Mouse (Mus musculus): ENCODE results near the gene Tpm1. TPM values are rescaled to one million over a fixed set of nuclear protein-coding genes. Genes with fewer than 3 reads are reported as not detected.
A peak's percentile ranks its signal among the peaks of the same experiment; 100 is the strongest.

Gene Tpm1
- polyA plus RNA-seq, 1 experiment from 2014 or later, result 385 TPM

DNA sequence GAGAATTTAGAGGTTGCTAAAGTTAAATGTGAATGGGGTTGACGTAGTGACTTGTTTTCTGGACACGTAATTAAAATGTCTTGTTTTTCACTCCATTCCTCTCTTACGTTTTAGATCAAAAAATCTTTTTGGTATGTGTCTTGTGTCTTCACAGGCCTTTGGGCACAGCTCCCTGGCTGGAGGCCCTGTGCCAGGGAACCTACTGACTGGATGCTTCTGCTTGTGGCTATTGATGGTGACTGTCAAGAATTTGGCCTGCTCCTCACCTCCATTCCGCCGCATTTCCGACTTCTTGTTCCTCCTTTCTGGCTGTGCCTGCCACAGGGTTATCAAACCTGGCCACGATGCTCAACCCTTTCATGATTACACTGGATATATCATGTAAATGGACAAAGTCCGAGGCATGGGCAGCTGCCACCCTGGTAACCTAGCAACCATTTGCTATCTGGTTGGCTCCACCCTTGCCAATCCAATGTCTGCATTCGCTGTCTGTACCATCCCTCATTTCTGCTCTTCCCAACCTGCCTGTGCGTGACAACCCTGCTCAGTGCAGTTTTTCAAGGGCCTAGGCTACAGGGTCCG is 44.0 kb downstream of the Tpm1 start:
- H3K4me3 ChIP-seq (ENCODE audit: low read depth, low read length), result no peak overlapping the region
- WGBS, result 82% methylated on average over 11 of the region's 11 CpGs

DNA sequence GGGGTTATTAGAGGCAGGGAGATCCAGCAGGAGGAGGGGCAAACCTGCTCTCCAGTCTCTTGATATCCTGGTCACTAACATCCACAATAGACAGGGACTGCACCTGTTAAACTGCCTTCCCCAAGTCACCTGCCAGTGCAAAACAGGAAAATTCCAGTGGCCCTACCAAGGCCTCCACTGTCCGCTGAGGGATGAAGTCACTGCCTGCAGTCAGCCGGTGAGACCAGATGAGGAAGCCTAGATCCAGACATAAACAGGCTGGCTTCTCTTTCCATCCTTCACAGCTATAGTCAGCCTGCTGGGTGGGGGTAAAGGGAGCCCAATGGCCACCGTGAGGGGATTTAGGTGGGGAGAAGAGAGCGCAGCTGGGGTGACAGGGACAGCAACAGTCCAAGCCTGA is 45.5 kb downstream of the Tpm1 start:
- Histone ChIP-seq H3K4me3 (ENCODE audit: low read depth, low read length) (no peak overlapping the region), H3K4me1 (replicated peaks; ENCODE audit: control insufficient read depth, insufficient read depth, low read length) (no peaks in the 10 kb centered on the region), H3K27ac (ENCODE audit: low read depth, low read length) (no peak overlapping the region), H3K9ac (ENCODE audit: low read depth, low read length) (no peak overlapping the region), H3K9me3 (ENCODE audit: control insufficient read depth, low read length) (no peaks in the 10 kb centered on the region), H3K27me3 (ENCODE audit: control insufficient read depth, insufficient read depth, low read length) (no peaks in the 10 kb centered on the region), H3K36me3 (ENCODE audit: control insufficient read depth, insufficient read depth, low read length) (no peaks in the 10 kb centered on the region), H3K4me2 (replicated peaks; ENCODE audit: low read depth, low read length) (no peak overlapping the region)
- WGBS, result 51% methylated on average over 4 of the region's 4 CpGs
- ATAC-seq (ENCODE audit: low FRiP score), result no peak
- no peak for DNase-seq (ENCODE audit: low spot score)

More for the DNA sequence above, 44.0 kb downstream of the Tpm1 start:
- no peak overlapping the region for H3K9ac ChIP-seq (ENCODE audit: low read depth, low read length)
- H3K4me2 ChIP-seq (replicated peaks; ENCODE audit: low read depth, low read length), result no peak overlapping the region
- no peaks in the 10 kb centered on the region for H3K9me3 ChIP-seq (ENCODE audit: control insufficient read depth, low read length)
- H3K27ac ChIP-seq (ENCODE audit: low read depth, low read length), result no peak overlapping the region
- H3K4me1 ChIP-seq (replicated peaks; ENCODE audit: control insufficient read depth, insufficient read depth, low read length), result no peaks in the 10 kb centered on the region
- DNase-seq (ENCODE audit: low spot score) (no peak), ATAC-seq (ENCODE audit: low FRiP score) (no peak)
- no peaks in the 10 kb centered on the region for H3K27me3 ChIP-seq (ENCODE audit: control insufficient read depth, insufficient read depth, low read length)
- H3K36me3 ChIP-seq (ENCODE audit: control insufficient read depth, insufficient read depth, low read length), result no peaks in the 10 kb centered on the region

DNA sequence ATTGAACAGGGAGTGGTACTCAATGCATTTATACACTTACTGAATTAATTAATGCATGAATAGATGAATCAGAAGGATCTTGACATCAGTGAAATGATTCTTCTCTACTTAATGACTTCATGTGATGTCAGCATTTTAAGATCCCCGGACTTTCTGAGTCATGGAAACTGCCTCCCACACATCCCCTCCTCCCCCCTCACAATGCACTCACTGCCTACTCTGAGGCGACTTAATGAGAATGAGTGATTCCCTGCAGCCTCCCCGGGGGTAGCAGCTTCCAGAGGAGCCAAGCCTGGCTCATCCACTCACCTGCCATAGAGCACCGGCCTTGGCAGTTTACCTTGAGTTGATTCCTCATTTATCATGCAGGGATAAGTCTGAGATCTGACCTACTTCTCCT is 46.0 kb downstream of the Tpm1 start:
- ATAC-seq (ENCODE audit: low FRiP score), result no peak
- 38% methylated on average over 4 of the region's 4 CpGs for WGBS

DNA sequence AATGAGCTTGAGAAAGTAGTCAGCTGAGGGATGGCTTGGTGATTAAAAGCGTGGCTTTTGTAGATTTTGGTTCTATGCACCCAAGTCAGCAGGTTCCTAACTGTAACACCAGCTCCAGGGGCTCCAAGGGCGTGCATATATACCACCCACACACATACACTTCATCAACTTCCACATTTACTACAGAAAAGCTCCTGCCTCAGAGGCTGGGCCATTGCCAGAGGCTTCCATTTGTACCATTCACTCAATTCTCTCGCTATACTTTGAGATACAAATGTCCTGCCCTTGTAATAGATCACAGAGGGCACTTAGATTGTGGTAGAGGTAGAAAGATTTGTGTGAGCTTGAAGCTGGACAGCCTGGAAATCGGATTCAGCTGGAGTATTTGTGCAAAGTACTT is 47.7 kb downstream of the Tpm1 start:
- no peaks in the 10 kb centered on the region for H3K27me3 ChIP-seq (ENCODE audit: control insufficient read depth, insufficient read depth, low read length)
- no peak overlapping the region for H3K4me2 ChIP-seq (replicated peaks; ENCODE audit: low read depth, low read length)
- 86% methylated on average over 4 of the region's 4 CpGs for WGBS
- DNase-seq (ENCODE audit: low spot score) (no peak), ATAC-seq (ENCODE audit: low FRiP score) (no peak)
- H3K9ac ChIP-seq (ENCODE audit: low read depth, low read length), result no peak overlapping the region
- H3K36me3 ChIP-seq (ENCODE audit: control insufficient read depth, insufficient read depth, low read length), result no peaks in the 10 kb centered on the region
- no peaks in the 10 kb centered on the region for H3K9me3 ChIP-seq (ENCODE audit: control insufficient read depth, low read length)
- no peak overlapping the region for H3K27ac ChIP-seq (ENCODE audit: low read depth, low read length)
- no peaks in the 10 kb centered on the region for H3K4me1 ChIP-seq (replicated peaks; ENCODE audit: control insufficient read depth, insufficient read depth, low read length)
- no peak overlapping the region for H3K4me3 ChIP-seq (ENCODE audit: low read depth, low read length)

More for the DNA sequence above, 46.0 kb downstream of the Tpm1 start:
- Histone ChIP-seq H3K27ac (ENCODE audit: low read depth, low read length) (no peak overlapping the region), H3K4me3 (ENCODE audit: low read depth, low read length) (no peak overlapping the region), H3K36me3 (ENCODE audit: control insufficient read depth, insufficient read depth, low read length) (no peaks in the 10 kb centered on the region), H3K4me1 (replicated peaks; ENCODE audit: control insufficient read depth, insufficient read depth, low read length) (no peaks in the 10 kb centered on the region), H3K27me3 (ENCODE audit: control insufficient read depth, insufficient read depth, low read length) (no peaks in the 10 kb centered on the region), H3K9ac (ENCODE audit: low read depth, low read length) (no peak overlapping the region), H3K4me2 (replicated peaks; ENCODE audit: low read depth, low read length) (no peak overlapping the region), H3K9me3 (ENCODE audit: control insufficient read depth, low read length) (no peaks in the 10 kb centered on the region)
- DNase-seq (ENCODE audit: low spot score), result no peak

DNA sequence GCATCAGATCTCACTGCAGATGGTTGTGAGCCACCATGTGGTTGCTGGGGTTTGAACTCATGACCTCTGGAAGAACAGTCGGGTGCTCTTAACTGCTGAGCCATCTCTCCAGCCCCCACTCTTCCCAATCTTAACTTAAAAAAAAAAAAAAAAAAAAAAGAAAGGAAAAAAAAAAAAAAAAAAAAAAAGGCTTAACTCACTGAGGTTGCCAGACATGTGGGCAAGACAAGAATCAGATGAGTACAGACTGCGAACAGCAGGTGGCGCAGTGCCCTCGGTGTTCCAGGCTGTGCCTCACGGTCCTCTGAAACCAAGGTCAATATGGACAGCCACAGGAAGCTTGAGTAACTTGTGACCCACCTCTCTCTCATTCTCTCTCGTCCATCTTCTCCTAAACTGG is 48.2 kb downstream of the Tpm1 start:
- Histone ChIP-seq H3K4me2 (replicated peaks; ENCODE audit: low read depth, low read length) (no peak overlapping the region), H3K9me3 (ENCODE audit: control insufficient read depth, low read length) (no peaks in the 10 kb centered on the region), H3K4me1 (replicated peaks; ENCODE audit: control insufficient read depth, insufficient read depth, low read length) (no peaks in the 10 kb centered on the region), H3K36me3 (ENCODE audit: control insufficient read depth, insufficient read depth, low read length) (no peaks in the 10 kb centered on the region), H3K27ac (ENCODE audit: low read depth, low read length) (no peak overlapping the region), H3K9ac (ENCODE audit: low read depth, low read length) (no peak overlapping the region), H3K4me3 (ENCODE audit: low read depth, low read length) (no peak overlapping the region), H3K27me3 (ENCODE audit: control insufficient read depth, insufficient read depth, low read length) (no peaks in the 10 kb centered on the region)
- ATAC-seq (ENCODE audit: low FRiP score) (no peak), DNase-seq (ENCODE audit: low spot score) (peak; percentile 90)
- WGBS, result 4% methylated on average over 6 of the region's 6 CpGs

DNA sequence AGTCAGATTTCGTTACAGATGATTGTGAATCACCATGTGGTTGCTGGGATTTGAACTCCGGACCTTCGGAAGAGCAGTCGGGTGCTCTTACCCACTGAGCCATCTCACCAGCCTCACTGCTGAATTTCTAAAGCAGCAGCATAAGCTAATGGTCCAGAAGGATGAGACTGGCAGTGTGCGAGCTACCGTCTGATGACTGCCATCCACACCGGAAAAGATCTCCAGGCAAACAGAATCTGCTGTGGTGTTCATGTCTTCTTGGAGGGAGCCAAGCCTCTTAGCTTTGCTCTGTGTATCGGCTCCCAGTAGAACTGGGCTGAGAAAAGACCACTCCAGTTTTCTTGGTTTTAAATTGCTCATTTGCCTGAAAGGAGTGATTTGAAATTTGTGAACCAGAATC is 49.5 kb downstream of the Tpm1 start:
- WGBS, result 94% methylated on average over 8 of the region's 8 CpGs
- ATAC-seq (ENCODE audit: low FRiP score), result no peak
- no peak for DNase-seq (ENCODE audit: low spot score)

DNA sequence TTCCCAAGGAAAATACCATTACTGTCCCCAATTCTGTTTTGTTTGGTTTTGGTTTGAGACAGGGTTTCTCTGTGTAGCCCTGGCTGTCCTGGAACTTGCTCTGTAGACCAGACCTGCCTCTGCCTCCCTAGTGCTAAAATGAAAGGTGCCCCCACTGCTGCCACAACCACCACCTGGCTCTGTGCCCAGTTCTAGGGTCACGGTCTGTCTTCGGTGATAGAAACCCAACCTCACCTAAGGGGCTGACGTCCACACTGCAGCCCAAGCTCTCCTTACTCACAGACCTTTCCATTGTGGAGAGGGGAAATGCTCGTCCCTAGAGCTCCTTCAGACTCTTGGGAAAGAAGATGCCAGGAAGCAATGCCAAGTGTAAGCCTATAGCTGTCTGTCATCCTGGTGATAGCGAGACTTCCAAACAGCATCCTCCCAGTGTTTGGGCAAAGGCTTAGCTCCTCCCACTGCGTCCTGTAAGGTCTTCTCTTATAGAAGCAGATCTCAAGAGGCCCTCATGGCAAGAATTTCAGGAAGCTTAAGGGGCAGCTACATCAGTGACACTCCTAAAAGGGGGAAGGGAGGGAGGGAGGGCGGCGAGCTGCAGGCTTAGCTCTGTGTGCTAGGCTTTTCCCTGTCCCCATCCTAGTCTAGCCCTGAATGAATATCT is 57.3 kb downstream of the Tpm1 start:
- H3K4me3 ChIP-seq (ENCODE audit: low read depth, low read length), result no peak overlapping the region
- H3K27ac ChIP-seq (ENCODE audit: low read depth, low read length), result no peak overlapping the region
- no peaks in the 10 kb centered on the region for H3K27me3 ChIP-seq (ENCODE audit: control insufficient read depth, insufficient read depth, low read length)
- H3K9ac ChIP-seq (ENCODE audit: low read depth, low read length), result no peak overlapping the region
- H3K9me3 ChIP-seq (ENCODE audit: control insufficient read depth, low read length), result no peaks in the 10 kb centered on the region
- no peak overlapping the region for H3K4me2 ChIP-seq (replicated peaks; ENCODE audit: low read depth, low read length)
- DNase-seq (ENCODE audit: low spot score) (no peak), ATAC-seq (ENCODE audit: low FRiP score) (no peak)
- H3K4me1 ChIP-seq (replicated peaks; ENCODE audit: control insufficient read depth, insufficient read depth, low read length), result no peaks in the 10 kb centered on the region
- WGBS, result 87% methylated on average over 8 of the region's 8 CpGs
- no peaks in the 10 kb centered on the region for H3K36me3 ChIP-seq (ENCODE audit: control insufficient read depth, insufficient read depth, low read length)

More for the DNA sequence above, 49.5 kb downstream of the Tpm1 start:
- H3K4me2 ChIP-seq (replicated peaks; ENCODE audit: low read depth, low read length), result no peak overlapping the region
- H3K36me3 ChIP-seq (ENCODE audit: control insufficient read depth, insufficient read depth, low read length), result no peaks in the 10 kb centered on the region
- H3K4me3 ChIP-seq (ENCODE audit: low read depth, low read length), result no peak overlapping the region
- H3K27me3 ChIP-seq (ENCODE audit: control insufficient read depth, insufficient read depth, low read length), result no peaks in the 10 kb centered on the region
- no peaks in the 10 kb centered on the region for H3K4me1 ChIP-seq (replicated peaks; ENCODE audit: control insufficient read depth, insufficient read depth, low read length)
- H3K9ac ChIP-seq (ENCODE audit: low read depth, low read length), result no peak overlapping the region
- no peaks in the 10 kb centered on the region for H3K9me3 ChIP-seq (ENCODE audit: control insufficient read depth, low read length)
- H3K27ac ChIP-seq (ENCODE audit: low read depth, low read length), result no peak overlapping the region

DNA sequence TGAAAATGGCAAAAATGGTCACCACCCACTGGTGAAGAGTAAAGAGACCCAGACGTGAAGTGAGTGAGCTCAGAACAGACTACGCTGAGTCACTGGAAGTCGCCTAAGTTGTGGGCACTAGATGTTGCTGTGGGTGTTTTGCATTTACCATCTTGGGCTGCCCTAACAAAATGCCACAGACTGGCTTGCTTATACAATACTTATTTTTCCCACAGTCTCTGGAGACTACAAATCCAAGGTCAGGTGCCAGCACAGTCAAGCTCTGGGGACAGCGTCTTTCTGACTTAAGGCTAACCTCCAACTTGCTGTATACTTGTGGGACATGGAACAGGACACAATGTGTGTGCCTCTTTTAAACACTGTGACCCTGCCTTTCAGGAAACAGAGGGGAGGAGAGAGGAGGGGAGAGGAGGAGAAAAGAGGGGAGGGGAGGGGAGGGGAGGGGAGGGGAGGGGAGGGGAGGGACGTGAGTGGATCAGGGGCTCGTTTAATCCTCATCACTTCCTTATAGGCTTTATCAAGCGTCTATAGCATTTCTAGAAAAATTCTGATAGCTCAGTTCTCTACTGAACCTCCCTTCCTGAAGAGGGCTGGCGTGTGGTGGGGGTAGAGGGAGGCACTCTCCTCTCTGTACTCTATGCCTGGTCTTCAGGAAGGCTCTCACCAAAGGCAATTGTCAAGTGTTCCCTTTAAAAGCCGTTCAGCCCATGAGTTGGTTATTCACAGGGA is 58.0 kb downstream of the Tpm1 start:
- Histone ChIP-seq H3K4me3 (ENCODE audit: low read depth, low read length) (no peak overlapping the region), H3K9me3 (ENCODE audit: control insufficient read depth, low read length) (no peaks in the 10 kb centered on the region), H3K4me2 (replicated peaks; ENCODE audit: low read depth, low read length) (no peak overlapping the region), H3K36me3 (ENCODE audit: control insufficient read depth, insufficient read depth, low read length) (no peaks in the 10 kb centered on the region), H3K27me3 (ENCODE audit: control insufficient read depth, insufficient read depth, low read length) (no peaks in the 10 kb centered on the region), H3K4me1 (replicated peaks; ENCODE audit: control insufficient read depth, insufficient read depth, low read length) (no peaks in the 10 kb centered on the region), H3K9ac (ENCODE audit: low read depth, low read length) (no peak overlapping the region), H3K27ac (ENCODE audit: low read depth, low read length) (no peak overlapping the region)
- DNase-seq (ENCODE audit: low spot score) (no peak), ATAC-seq (ENCODE audit: low FRiP score) (no peak)
- WGBS, result 77% methylated on average over 9 of the region's 9 CpGs

DNA sequence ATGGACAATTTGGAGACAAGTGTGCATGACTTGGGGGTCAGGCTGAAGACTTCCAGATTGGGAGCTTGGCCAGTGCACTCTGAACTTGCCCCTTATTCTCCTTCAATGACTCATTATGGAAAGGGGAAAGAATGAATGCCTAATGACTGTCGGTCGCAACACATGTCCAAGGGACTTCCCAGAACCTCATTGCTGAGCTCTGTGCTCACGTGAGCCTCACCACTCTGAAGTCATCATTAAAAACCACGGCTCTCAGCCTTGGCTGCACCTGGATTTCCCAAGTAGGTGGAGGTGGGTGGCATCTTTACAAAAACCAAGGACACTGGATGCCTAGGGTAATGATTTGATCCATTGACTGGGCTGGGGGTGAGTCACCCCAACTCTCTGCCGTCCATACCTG is 59.2 kb downstream of the Tpm1 start:
- H3K4me3 ChIP-seq (ENCODE audit: low read depth, low read length), result no peak overlapping the region
- no peaks in the 10 kb centered on the region for H3K9me3 ChIP-seq (ENCODE audit: control insufficient read depth, low read length)
- ATAC-seq (ENCODE audit: low FRiP score) (no peak), DNase-seq (ENCODE audit: low spot score) (no peak)
- WGBS, result 93% methylated on average over 5 of the region's 5 CpGs
- H3K27ac ChIP-seq (ENCODE audit: low read depth, low read length), result no peak overlapping the region
- no peaks in the 10 kb centered on the region for H3K36me3 ChIP-seq (ENCODE audit: control insufficient read depth, insufficient read depth, low read length)
- H3K27me3 ChIP-seq (ENCODE audit: control insufficient read depth, insufficient read depth, low read length), result no peaks in the 10 kb centered on the region
- H3K4me1 ChIP-seq (replicated peaks; ENCODE audit: control insufficient read depth, insufficient read depth, low read length), result no peaks in the 10 kb centered on the region
- H3K4me2 ChIP-seq (replicated peaks; ENCODE audit: low read depth, low read length), result no peak overlapping the region
- no peak overlapping the region for H3K9ac ChIP-seq (ENCODE audit: low read depth, low read length)
